Mouse (Mus musculus) MEL-GATA-1-ER (cell line): ENCODE measurements around the gene Tfdp2.
"Not testable (repeated sequence)": the region's sequence is repeated elsewhere in the genome, so short reads cannot be mapped to it uniquely, and the experiment has no call there.

Experiments
- DNase-seq: peaks from one replicate; pipeline ENCODE4 v3.0.0-alpha.2; 2012; ENCODE audit warnings: low read depth; ENCODE audit errors: extremely low read depth

Tfdp2 gene

DNA sequence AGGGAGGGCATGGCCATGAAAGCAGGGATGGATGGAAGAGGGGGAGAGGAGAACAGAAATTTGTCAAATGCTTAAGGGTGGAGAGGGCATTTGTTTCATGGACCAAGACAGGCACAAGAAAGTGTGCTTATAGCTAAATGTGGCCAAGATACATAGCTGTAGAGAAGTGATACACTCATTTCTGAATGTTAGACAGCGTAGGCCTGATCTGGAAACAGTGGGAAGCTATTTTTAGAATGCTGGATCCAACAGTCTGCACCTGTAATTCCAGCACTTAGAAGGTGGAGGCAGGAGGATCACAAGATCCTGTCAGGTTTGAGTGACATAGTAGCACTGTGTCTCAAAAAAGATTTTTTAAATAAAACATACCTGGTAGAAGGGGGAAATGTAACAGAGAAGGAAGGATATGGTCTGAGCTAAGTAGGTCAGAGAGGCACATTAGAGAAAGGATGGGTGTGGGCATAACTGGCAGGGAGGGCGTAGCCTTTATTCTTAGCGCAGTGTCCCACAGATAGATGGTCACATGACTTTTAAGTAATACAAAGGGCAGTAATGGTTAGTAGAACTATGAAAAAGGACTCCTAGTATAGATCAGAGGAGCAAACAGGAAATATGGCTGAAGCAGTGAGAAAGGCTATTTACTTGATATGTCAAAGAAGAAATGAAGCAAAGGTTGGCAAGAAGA lies 103.4 kb downstream of the Tfdp2 start:
- no peak for DNase-seq

DNA sequence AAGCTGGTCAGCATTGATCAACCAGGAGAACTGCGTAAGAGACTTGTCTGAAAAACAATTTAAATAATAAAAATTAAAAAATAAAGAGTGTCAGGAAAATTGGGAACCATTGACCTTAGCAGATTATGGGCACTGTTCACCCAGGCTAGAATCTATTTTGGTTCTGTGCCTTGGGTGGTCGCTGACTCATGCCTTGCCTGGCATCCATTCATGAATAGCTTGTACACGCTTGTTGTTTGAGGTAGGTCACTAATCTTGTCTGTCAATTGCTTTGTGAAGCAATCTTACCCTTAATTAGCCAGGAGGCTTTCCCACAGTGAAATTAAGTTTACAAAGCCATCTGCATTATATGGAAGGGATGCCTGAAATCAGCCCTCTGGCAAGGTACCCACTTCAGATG lies 112.7 kb downstream of the Tfdp2 start:
- DNase-seq: no peak

DNA sequence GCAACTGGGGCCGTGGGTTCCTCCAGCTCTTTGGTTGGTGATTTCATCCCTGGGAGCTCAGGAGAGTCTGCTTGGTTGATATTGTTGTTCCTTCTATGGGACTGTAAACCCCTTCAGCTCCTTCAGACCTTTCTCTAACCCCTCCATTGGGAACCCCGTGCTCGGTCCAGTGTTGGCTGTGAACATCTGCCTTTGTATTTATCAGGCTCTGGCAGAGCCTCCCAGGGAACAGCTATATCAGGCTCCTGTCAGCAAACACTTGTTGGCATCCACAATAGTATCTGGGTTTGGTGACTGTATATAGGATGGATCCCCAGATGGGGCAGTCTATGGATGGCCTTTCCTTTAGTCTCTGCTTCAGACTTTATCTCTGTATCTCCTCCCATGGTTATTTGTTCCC lies 116.0 kb downstream of the Tfdp2 start:
- no peak for DNase-seq

DNA sequence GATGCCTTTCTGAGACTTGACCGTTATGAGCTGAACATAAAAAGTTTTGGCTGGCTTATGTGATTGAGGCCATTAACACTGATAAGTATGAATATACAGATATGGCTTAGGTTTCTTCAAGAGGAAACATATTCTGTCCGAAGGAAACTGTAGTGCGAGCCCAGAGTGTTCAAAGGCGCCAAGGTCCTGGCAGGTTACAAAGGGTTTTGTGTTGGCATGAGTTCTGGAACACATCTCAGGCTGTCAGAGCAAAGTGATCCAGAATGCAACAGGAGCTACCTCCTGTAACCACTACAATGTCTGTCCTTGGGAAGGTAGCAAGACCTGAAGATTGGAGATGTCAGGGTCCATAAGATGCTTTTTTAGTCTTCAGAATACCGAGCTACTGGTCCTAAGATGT lies 123.3 kb downstream of the Tfdp2 start:
- DNase-seq: no peak

DNA sequence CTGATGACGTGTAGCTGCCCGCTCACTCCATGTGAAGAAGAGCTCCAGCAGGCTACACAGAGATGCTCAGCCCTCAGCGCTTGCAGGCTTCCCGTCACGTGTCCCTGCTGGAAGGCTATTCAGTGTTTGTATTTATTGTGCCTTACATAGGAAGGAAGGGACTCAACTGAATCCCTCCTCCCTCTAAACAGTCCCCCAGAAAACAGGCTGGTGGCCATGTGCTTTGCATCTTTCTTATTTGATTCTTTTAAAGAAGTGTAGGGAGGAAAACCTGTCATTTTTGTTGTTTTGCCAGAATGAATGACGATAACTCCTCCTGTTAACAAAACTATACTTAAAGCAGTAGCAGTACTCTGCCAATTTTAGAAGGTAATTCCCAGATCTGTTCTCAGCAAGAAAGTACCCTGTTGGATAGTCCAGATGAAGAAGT lies 124.5 kb downstream of the Tfdp2 start:
- DNase-seq: no peak

DNA sequence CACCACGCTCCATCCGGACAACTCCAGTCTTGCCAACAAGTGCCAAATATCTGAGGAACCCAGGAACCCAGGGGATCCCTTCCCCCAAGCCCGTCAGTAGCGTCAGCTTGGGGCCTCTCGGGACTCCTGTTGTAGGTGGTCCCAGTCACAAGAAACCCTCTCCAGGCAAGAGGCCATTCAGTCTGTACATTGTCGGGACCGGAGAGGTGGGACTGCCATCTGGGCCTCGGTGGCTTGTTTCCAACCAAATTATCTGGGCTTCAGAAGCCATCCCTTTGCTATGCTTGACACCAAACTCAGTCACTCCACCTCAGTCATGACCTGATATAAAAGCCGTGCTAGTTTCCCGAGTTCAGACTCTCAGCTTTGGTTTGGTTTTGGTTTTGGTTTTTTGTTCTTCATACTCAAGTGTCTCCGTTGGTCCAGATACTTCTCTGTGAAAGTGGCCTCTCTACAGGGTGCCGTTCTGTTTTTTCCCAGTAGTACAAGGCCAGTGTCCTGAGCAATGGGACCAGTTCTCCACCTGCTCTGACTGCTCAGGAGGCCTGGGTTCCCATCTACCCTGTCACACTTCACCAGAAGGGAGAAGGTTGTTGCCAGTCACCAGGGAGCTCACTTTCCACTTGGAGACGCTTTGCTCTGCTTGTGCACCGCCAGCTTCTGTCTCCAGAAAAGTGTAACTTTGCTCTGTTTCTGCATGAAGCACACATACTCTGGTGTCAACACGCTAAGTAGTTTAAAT lies 126.5 kb downstream of the Tfdp2 start:
- no peak for DNase-seq

DNA sequence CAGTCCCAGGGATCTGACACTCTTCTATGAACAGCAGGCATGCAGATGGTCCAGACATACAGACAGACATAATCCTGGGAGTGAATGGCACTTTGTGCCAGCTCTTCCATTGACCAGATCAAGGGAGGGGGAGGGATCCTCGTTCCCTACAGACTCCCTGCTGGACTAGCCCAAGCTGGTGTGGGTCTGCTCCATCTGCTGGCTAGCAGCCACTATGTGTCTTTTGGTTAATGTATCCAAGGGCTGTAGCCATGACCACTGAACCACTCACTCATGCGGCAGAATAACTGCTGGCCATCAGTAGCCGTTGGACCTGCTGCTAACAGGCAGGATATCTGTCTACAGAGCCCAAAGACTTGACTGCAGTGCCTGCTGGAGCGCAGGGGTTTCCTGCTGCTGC lies 128.4 kb downstream of the Tfdp2 start:
- no peak for DNase-seq

DNA sequence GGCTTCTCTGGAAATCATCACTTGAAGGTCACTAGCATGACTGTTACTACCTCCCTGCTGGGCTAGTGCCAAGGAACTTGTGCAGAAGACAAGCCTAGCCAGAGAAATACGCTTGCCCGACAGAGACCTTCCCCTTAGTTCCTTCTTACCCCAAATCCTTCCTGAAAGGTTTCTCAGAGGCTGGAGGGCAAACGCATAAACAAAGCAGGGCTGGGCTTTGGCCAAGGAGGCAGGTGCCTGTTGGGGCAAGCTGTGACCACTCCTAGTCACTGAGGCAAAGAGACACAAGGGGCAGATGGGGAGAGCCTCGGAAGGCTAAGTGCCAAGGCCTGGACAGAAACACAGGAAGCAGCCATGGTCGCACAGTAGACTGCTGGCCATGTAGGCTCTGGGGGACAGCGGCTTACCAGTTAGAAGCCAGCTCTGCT lies 130.4 kb downstream of the Tfdp2 start:
- no peak for DNase-seq

DNA sequence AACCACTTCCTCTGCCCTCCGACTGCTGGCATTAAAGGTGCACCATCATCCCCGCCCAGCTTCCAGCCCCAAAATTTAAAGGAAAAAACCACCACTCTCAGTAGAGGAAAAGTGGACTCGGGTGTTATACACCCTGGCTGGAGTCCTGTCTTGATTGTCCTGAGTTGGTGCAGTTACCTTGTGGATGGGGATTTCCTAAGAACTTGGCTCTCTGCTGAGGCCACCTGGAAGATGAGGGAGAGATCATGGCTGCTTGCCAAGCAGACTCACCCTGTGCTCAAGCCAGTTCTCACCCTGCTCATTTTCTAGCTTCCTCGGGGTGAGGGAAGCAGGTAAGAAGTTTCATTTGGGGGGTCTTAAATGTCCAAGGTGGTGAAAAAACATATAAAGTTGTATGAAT lies 132.2 kb downstream of the Tfdp2 start:
- no peak for DNase-seq

DNA sequence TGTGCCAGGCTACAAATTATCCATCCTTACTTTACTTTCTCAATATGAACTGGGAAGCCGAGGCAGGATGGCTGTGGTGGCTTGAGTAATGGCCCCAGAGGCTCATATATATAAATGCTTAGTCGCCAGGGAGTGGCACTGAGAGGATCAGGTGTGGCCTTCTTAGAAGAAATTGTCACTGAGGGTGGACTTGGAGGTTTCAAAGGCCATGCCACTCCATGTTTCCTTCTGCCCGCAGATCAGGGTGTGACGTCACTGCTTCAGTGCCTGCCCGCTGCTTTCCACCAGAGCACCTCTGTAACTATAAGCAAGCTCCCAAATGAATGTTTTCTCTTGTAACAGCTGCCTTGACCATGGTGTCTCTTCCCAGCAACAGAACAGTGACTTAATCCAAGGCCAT lies 135.1 kb downstream of the Tfdp2 start:
- DNase-seq: no peak

DNA sequence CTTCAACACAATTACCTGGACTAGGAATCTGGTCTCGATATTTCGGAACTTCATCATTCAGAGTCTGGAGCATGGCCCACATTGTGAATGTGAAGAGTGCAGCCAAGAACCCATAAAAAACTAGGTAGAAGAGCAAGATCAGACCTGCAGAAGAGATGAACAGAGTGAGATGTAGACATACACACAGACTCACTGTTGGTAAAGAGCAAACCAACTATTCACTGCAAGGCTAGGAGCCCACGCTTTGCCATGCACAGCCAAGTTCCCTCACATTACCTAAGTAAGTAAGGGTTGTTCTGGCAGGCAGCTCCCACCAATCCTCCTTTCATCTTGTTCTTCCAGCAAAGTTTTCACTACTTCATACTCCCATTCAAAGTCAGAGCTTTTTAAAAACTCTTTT lies 149.7 kb downstream of the Tfdp2 start:
- DNase-seq: no peak

DNA sequence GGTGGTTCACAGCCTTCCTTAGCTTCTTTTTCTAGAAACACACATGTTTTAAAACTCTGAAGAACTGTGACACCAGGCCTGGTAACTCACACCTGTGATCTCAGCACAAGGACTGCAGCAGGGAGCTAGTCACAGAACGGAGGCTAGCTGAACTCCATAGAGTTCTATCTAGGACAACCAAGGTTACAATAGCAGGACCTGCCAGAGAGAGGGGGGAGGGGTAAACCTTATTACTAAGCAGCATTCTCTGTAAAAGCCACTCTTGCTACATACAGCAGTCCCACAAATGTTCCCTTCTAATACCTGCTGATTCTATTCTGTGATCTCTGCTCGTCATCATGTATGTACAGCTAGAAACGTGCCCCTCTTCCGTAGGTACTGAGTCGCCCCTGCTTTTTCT lies 152.8 kb downstream of the Tfdp2 start:
- no peak for DNase-seq

DNA sequence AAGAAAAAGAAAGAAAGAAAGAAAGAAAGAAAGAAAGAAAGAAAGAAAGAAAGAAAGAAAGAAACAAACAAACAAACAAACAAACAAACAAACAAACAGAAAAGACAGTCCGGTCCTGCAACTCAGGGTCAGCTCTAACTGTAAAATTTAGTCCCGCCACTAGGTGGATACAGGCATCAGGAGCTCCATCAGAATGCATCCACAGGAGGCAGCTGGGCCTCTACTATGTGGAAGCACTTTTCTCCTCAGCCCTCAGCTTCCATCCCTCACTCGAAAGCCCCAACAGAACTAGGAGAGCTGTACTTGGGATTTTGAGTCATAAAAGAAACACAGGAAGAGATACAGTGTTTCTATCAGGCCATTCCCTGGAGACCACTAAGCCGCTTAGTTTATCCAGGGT lies 153.9 kb downstream of the Tfdp2 start:
- no peak for DNase-seq

DNA sequence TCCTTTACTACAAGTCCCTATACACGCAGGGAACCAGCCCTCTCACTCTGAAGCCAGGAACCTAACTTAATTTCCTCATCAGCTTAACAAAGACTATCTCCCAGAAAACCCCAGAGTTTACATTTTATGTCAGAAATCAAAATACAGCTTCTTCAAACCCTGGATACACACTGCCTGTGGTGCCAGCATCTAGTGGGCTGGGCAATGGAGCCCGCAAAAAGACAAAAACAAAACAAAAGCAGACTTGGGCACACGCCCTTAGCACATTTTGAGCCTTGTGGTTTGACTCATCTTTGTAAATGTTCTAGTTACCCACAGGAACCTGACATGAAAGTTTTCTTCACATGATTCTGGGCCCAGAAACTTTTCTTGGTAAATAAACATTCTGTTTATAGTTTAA lies 154.4 kb downstream of the Tfdp2 start:
- no peak for DNase-seq

DNA sequence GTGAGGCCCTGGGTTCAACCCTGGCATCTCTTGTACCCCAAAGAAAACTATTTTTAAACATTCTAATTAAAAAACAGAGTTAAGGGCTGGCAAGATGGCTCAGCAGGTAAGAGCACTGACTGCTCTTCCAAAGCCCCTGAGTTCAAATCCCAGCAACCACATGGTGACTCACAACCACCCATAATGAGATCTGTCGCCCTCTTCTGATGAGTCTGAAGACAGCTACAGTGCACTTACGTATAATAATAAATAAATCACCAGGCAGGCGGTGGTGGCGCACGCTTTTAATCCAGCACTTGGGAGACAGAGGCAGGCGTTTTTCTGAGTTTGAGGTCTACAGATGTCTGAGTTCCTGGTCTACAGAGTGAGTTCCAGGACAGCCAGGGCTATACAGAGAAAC lies 155.7 kb downstream of the Tfdp2 start:
- not testable (repeated sequence) for DNase-seq

DNA sequence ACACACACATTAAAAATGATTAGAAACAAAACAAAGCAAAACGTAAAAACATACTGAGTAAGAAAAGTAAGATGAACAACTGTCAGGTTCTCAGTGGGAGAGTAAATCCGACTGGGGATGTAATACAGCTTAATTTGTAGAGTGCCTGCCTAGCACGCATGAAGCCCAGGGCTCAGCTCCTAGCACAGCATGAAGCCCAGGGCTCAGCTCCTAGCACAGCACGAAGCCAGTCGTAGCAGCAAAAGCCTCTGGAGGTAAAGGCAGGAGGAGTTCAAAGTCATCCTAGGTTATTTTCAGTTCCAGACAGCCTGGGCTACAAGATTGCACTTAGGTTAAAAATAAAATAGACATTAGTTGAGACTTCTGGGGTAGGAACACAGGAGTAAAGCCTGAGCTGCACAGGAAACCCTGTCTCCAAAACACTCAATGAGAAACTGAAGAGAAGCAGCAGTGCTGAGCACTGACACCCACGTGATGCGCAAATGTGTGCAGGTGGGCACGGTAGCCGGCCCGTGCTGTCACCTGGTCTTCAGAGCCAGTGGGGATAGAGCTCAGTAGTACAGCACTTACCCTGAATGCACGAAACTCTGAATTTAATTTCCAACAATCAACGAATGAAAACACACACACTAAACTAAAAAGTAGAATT lies 157.2 kb downstream of the Tfdp2 start:
- DNase-seq: no peak

DNA sequence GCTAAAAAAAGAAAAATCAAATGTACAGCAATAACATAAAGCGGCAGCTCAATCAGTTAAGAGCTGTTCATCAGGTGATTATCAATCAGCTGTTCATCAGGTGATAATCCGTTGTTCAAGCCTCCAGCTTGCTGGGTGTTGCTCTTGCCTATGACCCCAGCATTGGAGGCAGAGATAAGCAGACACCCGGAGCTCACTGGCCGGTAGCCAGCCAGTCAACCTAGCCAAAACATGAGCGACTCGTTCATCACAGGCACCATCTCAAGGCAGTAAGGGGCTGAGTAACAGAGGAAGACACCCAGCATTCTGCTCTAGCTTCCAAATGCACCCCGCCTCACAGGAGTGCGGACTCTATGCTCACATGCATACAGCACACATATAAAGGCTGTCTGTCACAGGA lies 157.7 kb downstream of the Tfdp2 start:
- peak; percentile 81 for DNase-seq

DNA sequence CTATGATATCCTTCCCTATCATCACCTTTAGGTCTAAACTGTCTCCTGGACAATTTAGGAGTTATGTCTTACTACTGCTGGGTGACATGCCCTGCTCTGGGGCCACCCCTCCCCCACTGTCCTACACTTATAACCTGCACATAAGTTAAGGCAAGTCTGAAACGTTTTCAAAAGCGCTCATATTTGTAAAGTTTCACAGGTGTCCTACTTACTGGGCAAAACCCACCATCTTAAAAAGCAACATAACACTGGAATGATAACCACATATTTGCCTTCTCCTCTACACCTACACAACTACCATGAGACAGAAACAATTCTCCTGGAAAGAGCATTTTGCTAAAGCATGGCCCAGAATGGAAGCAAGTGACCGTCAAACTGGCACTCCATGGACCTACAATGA lies 164.0 kb downstream of the Tfdp2 start:
- no peak for DNase-seq

DNA sequence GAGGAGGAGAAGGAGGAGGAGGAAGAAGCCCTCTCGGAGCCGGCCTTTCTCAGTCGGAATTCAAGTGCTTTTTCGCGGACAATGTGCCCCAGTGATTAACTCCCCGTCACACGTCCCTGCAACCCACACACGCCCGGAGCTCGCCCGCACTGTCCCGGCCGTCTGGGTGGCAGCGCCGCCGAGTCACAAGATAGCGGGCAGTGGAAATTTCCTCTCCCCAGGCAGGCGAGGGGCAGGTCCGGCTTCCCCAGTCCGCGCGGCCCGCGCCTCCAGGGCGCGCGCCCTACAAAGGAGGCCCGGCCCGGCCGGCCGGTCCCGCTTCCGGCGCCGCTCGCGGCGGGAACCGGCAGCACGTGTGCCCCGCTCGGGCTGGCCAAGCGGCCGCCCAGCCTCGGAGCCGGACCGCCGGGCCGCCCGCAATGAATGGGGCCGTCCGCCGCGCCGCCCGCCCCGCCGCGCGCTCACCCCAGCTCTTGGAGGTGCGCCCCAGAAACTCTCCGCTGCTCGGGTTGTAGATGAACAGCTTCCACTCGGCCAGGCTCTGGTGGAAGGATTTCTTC lies 167.6 kb downstream of the Tfdp2 start:
- DNase-seq: no peak

DNA sequence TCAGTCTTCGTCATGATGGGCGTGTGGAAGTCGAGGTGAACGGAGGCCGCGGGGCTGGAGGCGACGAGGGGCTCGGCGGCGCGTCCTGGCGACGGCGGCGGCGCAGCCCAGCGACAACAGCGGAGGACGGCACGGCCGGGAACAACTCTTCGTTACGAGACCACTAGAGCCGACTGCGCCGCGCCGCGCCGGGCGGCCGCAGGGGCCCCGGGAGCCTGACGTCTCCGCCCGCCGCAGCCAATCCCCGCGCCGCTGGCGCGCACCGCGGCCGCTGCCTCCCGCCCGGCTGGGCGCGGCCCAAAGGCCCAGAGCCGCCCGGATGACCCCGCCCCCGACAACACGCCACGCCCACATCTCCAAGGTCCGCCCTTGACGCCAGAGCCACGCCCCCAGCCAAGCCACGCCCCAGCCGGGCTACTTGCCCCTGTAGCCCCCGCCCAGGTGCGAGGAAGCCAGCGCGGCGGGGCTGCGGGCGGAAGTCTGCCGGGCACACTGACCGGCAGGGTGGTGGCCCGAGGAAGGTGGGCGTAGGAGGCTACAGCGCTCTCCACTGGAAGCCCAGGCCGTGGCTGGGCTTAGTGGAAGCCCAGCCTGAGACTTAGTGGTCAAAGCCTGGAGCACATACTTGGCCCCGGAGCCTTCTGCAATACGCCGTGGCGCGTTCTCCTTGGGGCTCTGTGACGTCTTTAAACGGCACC lies 168.2 kb downstream of the Tfdp2 start, which contains the start of gene Atp1b3:
Gene Atp1b3, minus strand, starts transcription at position 302 of the 698 bp plus-strand sequence.
- DNase-seq: peak; percentile 62

DNA sequence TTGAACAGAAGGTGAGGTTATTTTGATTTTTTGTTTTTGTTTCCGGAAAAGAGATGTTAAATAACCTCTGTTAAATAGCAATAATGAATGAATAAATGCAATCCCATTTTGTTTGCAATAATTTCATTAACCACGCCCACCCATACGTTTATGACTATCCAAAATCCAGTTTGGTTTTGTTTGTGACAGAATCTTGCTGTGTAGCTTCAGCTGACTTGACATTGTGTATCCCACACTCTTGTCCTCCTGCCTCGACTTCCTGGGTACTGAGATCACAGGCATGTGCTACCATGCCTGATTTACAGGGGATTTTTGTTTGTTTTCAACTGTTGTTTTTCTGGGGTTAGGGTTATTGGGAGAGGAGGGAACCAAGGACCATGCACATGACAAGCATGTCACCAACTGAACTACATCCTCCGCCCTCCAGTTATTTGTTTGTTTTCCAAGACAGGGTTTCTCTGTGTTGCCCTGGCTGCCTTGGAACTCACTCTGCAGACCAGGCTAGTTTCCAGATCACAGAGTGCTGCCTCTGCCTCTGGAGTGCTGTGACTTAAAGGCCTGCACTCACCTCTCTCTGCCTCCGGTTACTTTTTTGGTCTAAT lies 169.3 kb downstream of the Tfdp2 start:
- DNase-seq: no peak
